Mouse (Mus musculus) intestine, embryonic 16.5 days (tissue): ENCODE data around the gene Tmcc3. TPM values are rescaled to one million over a fixed set of nuclear protein-coding genes. Genes with fewer than 3 reads are reported as not detected.

Experiments used
- ATAC-seq: fragments of 200-750 bp; cut with Nextera tagmentation; 2 replicates; pipeline ENCODE4 v1.8.0; 2017; ENCODE audit warnings: moderate TSS enrichment, moderate library complexity
- H3K27ac ChIP-seq: fragments of 300-500 bp; sonication (generic); 2 replicates; pipeline ENCODE4 v1.5.1; 2014; ENCODE audit warnings: mild to moderate bottlenecking, low read length
- H3K27me3 ChIP-seq: fragments of 300-500 bp; sonication (generic); replicated peaks from 2 replicates; pipeline ENCODE4 v1.6.1; 2014; ENCODE audit warnings: low read length, control low read depth, mixed read lengths; ENCODE audit not compliant: control insufficient read depth, insufficient read depth
- H3K36me3 ChIP-seq: fragments of 300-500 bp; sonication (generic); 2 replicates; pipeline ENCODE4 v1.6.1; 2014; ENCODE audit warnings: low read length, control low read depth; ENCODE audit not compliant: control insufficient read depth, insufficient read depth
- H3K4me1 ChIP-seq: fragments of 300-500 bp; sonication (generic); 2 replicates; pipeline ENCODE4 v1.6.1; 2014; ENCODE audit warnings: low read length, control low read depth, mixed read lengths; ENCODE audit not compliant: control insufficient read depth, insufficient read depth
- H3K4me2 ChIP-seq: fragments of 300-500 bp; sonication (generic); 2 replicates; pipeline ENCODE4 v1.6.1; 2014; ENCODE audit warnings: low read depth, low read length, control low read depth
- H3K4me3 ChIP-seq: fragments of 300-500 bp; sonication (generic); 2 replicates; pipeline ENCODE4 v1.5.1; 2014; ENCODE audit warnings: mild to moderate bottlenecking, low read length
- H3K9ac ChIP-seq: fragments of 300-500 bp; sonication (generic); 2 replicates; pipeline ENCODE4 v1.6.1; 2014; ENCODE audit warnings: low read depth, low read length
- H3K9me3 ChIP-seq: fragments of 300-500 bp; sonication (generic); 2 replicates; pipeline ENCODE4 v1.6.1; 2016; ENCODE audit warnings: low read length, control low read depth; ENCODE audit not compliant: control insufficient read depth
- WGBS: fragments of 180-500 bp; shearing (Covaris S2); extraction: QIAGEN DNeasy Blood & Tissue Kit; methylation state at CpG from one replicate; pipeline ENCODE4 v1.1.7; 2014; 5-methylcytosine and 5-hydroxymethylcytosine counted together
- polyA plus RNA-seq: library from polyadenylated mRNA; unstranded; fragments of >200 nt; fragmentation: Nextera tagmentation; extraction: Ambion mirVana; gene quantifications from 2 replicates; pipeline ENCODE4 v1.2.1, GENCODE M21; 2015

The Tmcc3 gene
- polyA plus RNA-seq, 1 experiment from 2014 or later = 8.8 TPM

GRCm38 (mm10) chr10:94400895-94401294 lies 89.1 kb downstream of the Tmcc3 start:
- 78% methylated on average over 8 of the region's 8 CpGs for WGBS

GRCm38 (mm10) chr10:94405456-94405855 lies 93.7 kb downstream of the Tmcc3 start:
- H3K4me2 ChIP-seq = no peak overlapping the region

More at GRCm38 (mm10) chr10:94400895-94401294, 89.1 kb downstream of the Tmcc3 start:
- Histone ChIP-seq H3K9ac (no peak overlapping the region), H3K27me3 (no peaks in the 10 kb centered on the region), H3K36me3 (no peaks in the 10 kb centered on the region), H3K4me1 (no peaks in the 10 kb centered on the region), H3K4me3 (no peak overlapping the region), H3K27ac (no peak overlapping the region), H3K9me3 (no peaks in the 10 kb centered on the region), H3K4me2 (no peak overlapping the region)
- ATAC-seq = peak; percentile 60; the same call in 1 of the 2 replicates

GRCm38 (mm10) chr10:94406821-94407220 lies 95.1 kb downstream of the Tmcc3 start:
- Histone ChIP-seq H3K27me3 (no peaks in the 10 kb centered on the region), H3K9ac (no peak overlapping the region), H3K4me3 (no peak overlapping the region), H3K4me2 (no peak overlapping the region), H3K4me1 (no peaks in the 10 kb centered on the region), H3K36me3 (no peaks in the 10 kb centered on the region), H3K9me3 (no peaks in the 10 kb centered on the region), H3K27ac (no peak overlapping the region)
- 91% methylated on average over 7 of the region's 7 CpGs for WGBS
- no peak for ATAC-seq

More at GRCm38 (mm10) chr10:94405456-94405855, 93.7 kb downstream of the Tmcc3 start:
- Histone ChIP-seq H3K27ac (no peak overlapping the region), H3K27me3 (no peaks in the 10 kb centered on the region), H3K4me1 (no peaks in the 10 kb centered on the region), H3K9me3 (no peaks in the 10 kb centered on the region), H3K4me3 (no peak overlapping the region), H3K36me3 (no peaks in the 10 kb centered on the region), H3K9ac (no peak overlapping the region)
- ATAC-seq = no peak
- 60% methylated on average over 3 of the region's 3 CpGs for WGBS

GRCm38 (mm10) chr10:94408356-94409146 lies 96.8 kb downstream of the Tmcc3 start:
- ATAC-seq = peak; percentile 84
- H3K27ac ChIP-seq = no peak overlapping the region
- H3K36me3 ChIP-seq = no peaks in the 10 kb centered on the region
- no peaks in the 10 kb centered on the region for H3K9me3 ChIP-seq
- H3K27me3 ChIP-seq = no peaks in the 10 kb centered on the region
- 22% methylated on average over 22 of the region's 22 CpGs for WGBS
- H3K4me1 ChIP-seq = no peaks in the 10 kb centered on the region
- peak overlapping the region; percentile 57 for H3K4me2 ChIP-seq
- peak overlapping the region; percentile 66 for H3K9ac ChIP-seq
- peak overlapping the region; percentile 44 for H3K4me3 ChIP-seq

GRCm38 (mm10) chr10:94409661-94410060 lies 97.9 kb downstream of the Tmcc3 start:
- Histone ChIP-seq H3K27ac (no peak overlapping the region), H3K4me2 (no peak overlapping the region), H3K36me3 (no peaks in the 10 kb centered on the region), H3K4me3 (no peak overlapping the region), H3K9ac (no peak overlapping the region), H3K9me3 (no peaks in the 10 kb centered on the region), H3K27me3 (no peaks in the 10 kb centered on the region), H3K4me1 (peaks cover 3% of the 10 kb centered on the region; the same call in 1 of the 2 replicates)
- ATAC-seq = no peak
- 64% methylated on average over 6 of the region's 6 CpGs for WGBS

- Histone ChIP-seq H3K9ac (no peak overlapping the region), H3K36me3 (no peaks in the 10 kb centered on the region), H3K27me3 (no peaks in the 10 kb centered on the region), H3K4me1 (peaks cover 3% of the 10 kb centered on the region; the same call in 1 of the 2 replicates), H3K27ac (no peak overlapping the region), H3K9me3 (no peaks in the 10 kb centered on the region), H3K4me2 (no peak overlapping the region), H3K4me3 (no peak overlapping the region)
- no peak for ATAC-seq
- WGBS = 72% methylated on average over 9 of the region's 9 CpGs
Measured at GRCm38 (mm10) chr10:94411594-94411993, 99.8 kb downstream of the Tmcc3 start.

- ATAC-seq = peak; percentile 52
- no peak overlapping the region for H3K4me2 ChIP-seq
- no peaks in the 10 kb centered on the region for H3K27me3 ChIP-seq
- no peak overlapping the region for H3K9ac ChIP-seq
- H3K4me1 ChIP-seq = peaks cover 3% of the 10 kb centered on the region; the same call in 1 of the 2 replicates
- WGBS = 26% methylated on average over 8 of the region's 8 CpGs
- no peaks in the 10 kb centered on the region for H3K36me3 ChIP-seq
- H3K9me3 ChIP-seq = no peaks in the 10 kb centered on the region
- no peak overlapping the region for H3K4me3 ChIP-seq
- peak overlapping the region; percentile 50 for H3K27ac ChIP-seq
Measured at GRCm38 (mm10) chr10:94413770-94414651, 102.3 kb downstream of the Tmcc3 start.

GRCm38 (mm10) chr10:94415950-94416844 lies 104.4 kb downstream of the Tmcc3 start:
- no peaks in the 10 kb centered on the region for H3K36me3 ChIP-seq
- H3K9me3 ChIP-seq = no peaks in the 10 kb centered on the region
- H3K4me2 ChIP-seq = no peak overlapping the region
- H3K4me3 ChIP-seq = no peak overlapping the region
- ATAC-seq = no peak; the same call in 1 of the 2 replicates
- no peak overlapping the region for H3K9ac ChIP-seq
- no peak overlapping the region for H3K27ac ChIP-seq
- peaks cover 3% of the 10 kb centered on the region; the same call in 1 of the 2 replicates for H3K4me1 ChIP-seq
- no peaks in the 10 kb centered on the region for H3K27me3 ChIP-seq
- 37% methylated on average over 22 of the region's 22 CpGs for WGBS
